Mouse (Mus musculus) thymus, adult 2 months (tissue): ENCODE measurements around the gene Haus5. TPM values are rescaled to one million over a fixed set of nuclear protein-coding genes. Genes with fewer than 3 reads are reported as not detected.

ENCODE experiments used
- DNase-seq: peaks from one replicate; pipeline ENCODE4 v3.0.0; 2021
- H3K27ac ChIP-seq: fragments of 200-500 bp; 2 replicates; pipeline ENCODE4 v1.5.1; 2012; ENCODE audit warnings: low read length, control low read depth; ENCODE audit not compliant: control insufficient read depth, insufficient read depth
- H3K27me3 ChIP-seq: fragments of 200-500 bp; 2 replicates; pipeline ENCODE4 v1.6.1; 2012; ENCODE audit warnings: mild to moderate bottlenecking, low read length, moderate library complexity, mixed read lengths; ENCODE audit not compliant: control insufficient read depth, insufficient read depth
- H3K36me3 ChIP-seq: fragments of 200-500 bp; 2 replicates; pipeline ENCODE4 v1.6.1; 2012; ENCODE audit warnings: mild to moderate bottlenecking, low read length, moderate library complexity; ENCODE audit not compliant: control insufficient read depth, insufficient read depth
- H3K4me1 ChIP-seq: fragments of 200-500 bp; replicated peaks from 2 replicates; pipeline ENCODE4 v1.6.1; 2012; ENCODE audit warnings: low read length; ENCODE audit not compliant: control insufficient read depth, insufficient read depth
- H3K4me3 ChIP-seq: fragments of 200-500 bp; 2 replicates; pipeline ENCODE4 v1.5.1; 2012; ENCODE audit warnings: mild to moderate bottlenecking, low read length, control low read depth, moderate library complexity; ENCODE audit not compliant: control insufficient read depth, insufficient read depth
- CTCF ChIP-seq: fragments of 200-500 bp; IDR thresholded peaks from 2 replicates; pipeline ENCODE4 v1.5.1; 2012; ENCODE audit warnings: mild to moderate bottlenecking, control low read depth, low read length, moderate library complexity, borderline replicate concordance; ENCODE audit not compliant: control insufficient read depth, poor library complexity, insufficient read depth; ENCODE audit errors: extremely low read depth
- POLR2A ChIP-seq: fragments of 200-500 bp; IDR thresholded peaks from 2 replicates; pipeline ENCODE4 v1.6.1; 2012; ENCODE audit warnings: mild to moderate bottlenecking, low read length, control low read depth, moderate library complexity; ENCODE audit not compliant: control insufficient read depth, poor library complexity, insufficient read depth; ENCODE audit errors: extremely low read depth
- WGBS: fragments of 180-500 bp; shearing (Covaris S2); methylation state at CpG from one replicate; pipeline ENCODE4 v1.1.7; 2018; 5-methylcytosine and 5-hydroxymethylcytosine counted together
- polyA plus RNA-seq: library from polyadenylated mRNA; depleted of rRNA; stranded (reverse); fragments of >200 nt; gene quantifications from 2 replicates; pipeline ENCODE4 v1.2.3, GENCODE M21; 2012; rRNA removed

Gene Haus5
- polyA plus RNA-seq, 1 experiment = 41.2 TPM

- 43% methylated on average over 8 of the region's 8 CpGs for WGBS
- DNase-seq = no peak
- H3K4me1 ChIP-seq = 0 out of 2 replicates have a peak, but pooled peaks cover 5% of the 10 kb centered on the region
- no peak overlapping the region for H3K4me3 ChIP-seq
- H3K27ac ChIP-seq = no peak overlapping the region
- H3K36me3 ChIP-seq = no peaks in the 10 kb centered on the region
- no peaks in the 10 kb centered on the region for H3K27me3 ChIP-seq
- TF ChIP-seq POLR2A (no peak), CTCF (no peak)
Observed at GRCm38 (mm10) chr7:30604424-30604823, 60.4 kb downstream of the Haus5 start.

Other genes with a start within 250 kb of the Haus5 start
- gene Hcst, start 245.1 kb downstream of the Haus5 start, polyA plus RNA-seq = 212 and 279 TPM in 2 replicates
- 72.8 and 77.4 TPM in 2 replicates for gene Nfkbid, start 243.3 kb downstream of the Haus5 start, polyA plus RNA-seq
- gene Aplp1, start 219.5 kb downstream of the Haus5 start, polyA plus RNA-seq = 5.9 and 6.0 TPM in 2 replicates
- gene Kirrel2, start 207.3 kb downstream of the Haus5 start, polyA plus RNA-seq = 0.05 and 0.15 TPM in 2 replicates
- 0.19 and 0.38 TPM in 2 replicates for gene Nphs1, start 206.7 kb downstream of the Haus5 start, polyA plus RNA-seq
- 0.13 and 0.62 TPM in 2 replicates for gene Prodh2, start 171.4 kb downstream of the Haus5 start, polyA plus RNA-seq
- gene Arhgap33, start 129.9 kb downstream of the Haus5 start, polyA plus RNA-seq = 156 and 176 TPM in 2 replicates
- 30.0 and 89.6 TPM in 2 replicates for gene Hspb6, start 112.8 kb downstream of the Haus5 start, polyA plus RNA-seq
- gene Proser3, start 112.7 kb downstream of the Haus5 start, polyA plus RNA-seq = 36.1 and 36.3 TPM in 2 replicates
- gene Lin37, start 105.2 kb downstream of the Haus5 start, polyA plus RNA-seq = 73.0 and 78.6 TPM in 2 replicates
- gene U2af1l4, start 101.7 kb downstream of the Haus5 start, polyA plus RNA-seq = 81.5 and 84.2 TPM in 2 replicates
- gene Gm49396, start 101.7 kb downstream of the Haus5 start, polyA plus RNA-seq = 7.3 and 8.8 TPM in 2 replicates
- gene Psenen, start 101.4 kb downstream of the Haus5 start, polyA plus RNA-seq = 130 and 176 TPM in 2 replicates
- gene Igflr1, start 99.6 kb downstream of the Haus5 start, polyA plus RNA-seq = 26.1 and 31.7 TPM in 2 replicates
- 161 and 171 TPM in 2 replicates for gene Kmt2b, start 76.3 kb downstream of the Haus5 start, polyA plus RNA-seq
- 1.9 and 3.2 TPM in 2 replicates for gene Zbtb32, start 66.1 kb downstream of the Haus5 start, polyA plus RNA-seq
- gene Upk1a, start 52.1 kb downstream of the Haus5 start, polyA plus RNA-seq = 4.5 and 7.5 TPM in 2 replicates
- 283 and 388 TPM in 2 replicates for gene Cox6b1, start 38.8 kb downstream of the Haus5 start, polyA plus RNA-seq
- 0.13 TPM in 1 of 2 replicates, not detected in the other for gene Etv2, start 29.1 kb downstream of the Haus5 start, polyA plus RNA-seq
- 117 and 129 TPM in 2 replicates for gene Rbm42, start 14.7 kb downstream of the Haus5 start, polyA plus RNA-seq
- gene Pmis2, start 6.6 kb upstream of the Haus5 start, polyA plus RNA-seq = not detected in 2 replicates
- 0.28 and 0.82 TPM in 2 replicates for gene 2200002J24Rik, start 33.9 kb upstream of the Haus5 start, polyA plus RNA-seq
- gene Atp4a, start 47.2 kb upstream of the Haus5 start, polyA plus RNA-seq = 2.7 and 3.8 TPM in 2 replicates
- 161 and 204 TPM in 2 replicates for gene Tmem147, start 64.5 kb upstream of the Haus5 start, polyA plus RNA-seq
- 0.11 and 1.1 TPM in 2 replicates for gene Gapdhs, start 78.7 kb upstream of the Haus5 start, polyA plus RNA-seq
- 3.4 and 4.1 TPM in 2 replicates for gene Sbsn, start 86.5 kb upstream of the Haus5 start, polyA plus RNA-seq
- 26.3 and 35.6 TPM in 2 replicates for gene Dmkn, start 98.8 kb upstream of the Haus5 start, polyA plus RNA-seq
- gene Krtdap, start 122.9 kb upstream of the Haus5 start, polyA plus RNA-seq = 11.9 and 18.3 TPM in 2 replicates
- 3.2 and 3.5 TPM in 2 replicates for gene Ffar2, start 158.8 kb upstream of the Haus5 start, polyA plus RNA-seq
- 0.13 TPM in 1 of 2 replicates, not detected in the other for gene Ffar3, start 191.2 kb upstream of the Haus5 start, polyA plus RNA-seq
- 0.50 and 0.60 TPM in 2 replicates for gene Ffar1, start 196.6 kb upstream of the Haus5 start, polyA plus RNA-seq
- gene Cd22, start 215.3 kb upstream of the Haus5 start, polyA plus RNA-seq = 8.5 and 8.9 TPM in 2 replicates
- gene Mag, start 249.9 kb upstream of the Haus5 start, polyA plus RNA-seq = 1.8 and 2.0 TPM in 2 replicates